Mouse (Mus musculus) forebrain, embryonic 13.5 days (tissue): ENCODE measurements at regions not wholly inside any gene's neighbourhood (a gene's known extent, or its start where the extent isn't known, plus 50 kb on each side); places are given as distances from the start of the nearest gene placed in this dataset.

Experiments used
- ATAC-seq: fragments of 200-750 bp; cut with Nextera tagmentation; 2 replicates; pipeline ENCODE4 v1.8.0; 2017
- H3K27ac ChIP-seq: fragments of 300-500 bp; sonication (generic); 2 replicates; pipeline ENCODE4 v1.5.1; 2015; ENCODE audit warnings: inconsistent platforms, mild to moderate bottlenecking, moderate library complexity
- H3K27me3 ChIP-seq: fragments of 300-500 bp; sonication (generic); 2 replicates; pipeline ENCODE4 v1.6.1; 2015; ENCODE audit warnings: mild to moderate bottlenecking, inconsistent platforms
- H3K36me3 ChIP-seq: fragments of 300-500 bp; sonication (generic); 2 replicates; pipeline ENCODE4 v1.6.1; 2015; ENCODE audit warnings: mild to moderate bottlenecking, inconsistent platforms; ENCODE audit not compliant: poor library complexity, severe bottlenecking
- H3K4me1 ChIP-seq: fragments of 300-500 bp; sonication (generic); 2 replicates; pipeline ENCODE4 v1.6.1; 2015; ENCODE audit warnings: inconsistent platforms
- H3K4me2 ChIP-seq: fragments of 300-500 bp; sonication (generic); 2 replicates; pipeline ENCODE4 v1.6.1; 2015; ENCODE audit warnings: inconsistent platforms, mild to moderate bottlenecking, moderate library complexity
- H3K4me3 ChIP-seq: fragments of 300-500 bp; sonication (generic); 2 replicates; pipeline ENCODE4 v1.5.1; 2015; ENCODE audit warnings: mild to moderate bottlenecking, inconsistent platforms
- H3K9ac ChIP-seq: fragments of 300-500 bp; sonication (generic); 2 replicates; pipeline ENCODE4 v1.6.1; 2015; ENCODE audit warnings: mild to moderate bottlenecking, inconsistent platforms
- H3K9me3 ChIP-seq: fragments of 300-500 bp; sonication (generic); replicated peaks from 2 replicates; pipeline ENCODE4 v1.6.1; 2016; ENCODE audit warnings: inconsistent platforms
- WGBS: fragments of 180-500 bp; shearing (Covaris S2); methylation state at CpG from one replicate; pipeline ENCODE4 v1.1.7; 2015; 5-methylcytosine and 5-hydroxymethylcytosine counted together

GRCm38 (mm10) chr7:68829861-68830260, 80.8 kb upstream of the Arrdc4 start:
- 17% methylated on average over 8 of the region's 8 CpGs for WGBS
- Histone ChIP-seq H3K27ac (no peak overlapping the region), H3K4me1 (0 out of 2 replicates have a peak, but pooled peaks cover 3% of the 10 kb centered on the region), H3K9ac (no peak overlapping the region), H3K4me3 (no peak overlapping the region), H3K27me3 (no peaks in the 10 kb centered on the region), H3K4me2 (no peak overlapping the region), H3K36me3 (no peaks in the 10 kb centered on the region), H3K9me3 (no peaks in the 10 kb centered on the region)
- ATAC-seq = peak; percentile 86

GRCm38 (mm10) chr7:68824399-68824798, 75.4 kb upstream of the Arrdc4 start:
- 75% methylated on average over 2 of the region's 2 CpGs for WGBS
- no peak overlapping the region for H3K4me3 ChIP-seq

GRCm38 (mm10) chr7:68823646-68824045, 74.6 kb upstream of the Arrdc4 start:
- H3K9ac ChIP-seq = no peak overlapping the region
- WGBS = 66% methylated on average over 2 of the region's 2 CpGs
- H3K4me1 ChIP-seq = no peaks in the 10 kb centered on the region
- no peak overlapping the region for H3K27ac ChIP-seq
- H3K9me3 ChIP-seq = no peaks in the 10 kb centered on the region
- H3K36me3 ChIP-seq = no peaks in the 10 kb centered on the region
- H3K4me2 ChIP-seq = no peak overlapping the region
- no peak overlapping the region for H3K4me3 ChIP-seq
- peak; percentile 61 for ATAC-seq
- no peaks in the 10 kb centered on the region for H3K27me3 ChIP-seq

More at GRCm38 (mm10) chr7:68824399-68824798, 75.4 kb upstream of the Arrdc4 start:
- no peak for ATAC-seq
- H3K27me3 ChIP-seq = no peaks in the 10 kb centered on the region
- H3K9ac ChIP-seq = no peak overlapping the region
- H3K36me3 ChIP-seq = no peaks in the 10 kb centered on the region
- no peaks in the 10 kb centered on the region for H3K9me3 ChIP-seq
- H3K4me1 ChIP-seq = no peaks in the 10 kb centered on the region
- no peak overlapping the region for H3K27ac ChIP-seq
- H3K4me2 ChIP-seq = no peak overlapping the region

DNA sequence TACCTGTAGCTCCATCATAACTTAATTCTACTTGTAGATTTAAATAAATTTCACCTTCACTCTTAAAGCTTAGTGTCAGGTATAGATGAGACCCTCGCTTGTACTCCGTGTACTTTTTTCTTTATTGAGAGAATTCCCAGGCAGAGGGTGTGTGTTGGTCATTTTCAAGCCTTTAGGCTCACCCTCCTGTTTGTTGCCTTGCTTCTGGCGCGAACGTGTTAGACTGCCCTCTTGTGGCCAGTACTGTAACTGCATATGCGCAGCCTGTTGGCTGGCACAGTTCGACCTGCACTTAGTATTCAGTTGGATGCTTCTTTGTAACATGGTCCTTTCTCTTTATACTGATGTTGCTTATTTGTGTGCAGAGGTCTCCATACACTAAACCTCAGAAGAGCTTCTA, 74.1 kb upstream of the Arrdc4 start:
- Histone ChIP-seq H3K4me2 (no peak overlapping the region), H3K4me3 (no peak overlapping the region), H3K27ac (no peak overlapping the region), H3K36me3 (no peaks in the 10 kb centered on the region), H3K27me3 (no peaks in the 10 kb centered on the region), H3K9me3 (no peaks in the 10 kb centered on the region), H3K9ac (no peak overlapping the region), H3K4me1 (no peaks in the 10 kb centered on the region)
- 2% methylated on average over 7 of the region's 7 CpGs for WGBS
- ATAC-seq = peak; percentile 72

DNA sequence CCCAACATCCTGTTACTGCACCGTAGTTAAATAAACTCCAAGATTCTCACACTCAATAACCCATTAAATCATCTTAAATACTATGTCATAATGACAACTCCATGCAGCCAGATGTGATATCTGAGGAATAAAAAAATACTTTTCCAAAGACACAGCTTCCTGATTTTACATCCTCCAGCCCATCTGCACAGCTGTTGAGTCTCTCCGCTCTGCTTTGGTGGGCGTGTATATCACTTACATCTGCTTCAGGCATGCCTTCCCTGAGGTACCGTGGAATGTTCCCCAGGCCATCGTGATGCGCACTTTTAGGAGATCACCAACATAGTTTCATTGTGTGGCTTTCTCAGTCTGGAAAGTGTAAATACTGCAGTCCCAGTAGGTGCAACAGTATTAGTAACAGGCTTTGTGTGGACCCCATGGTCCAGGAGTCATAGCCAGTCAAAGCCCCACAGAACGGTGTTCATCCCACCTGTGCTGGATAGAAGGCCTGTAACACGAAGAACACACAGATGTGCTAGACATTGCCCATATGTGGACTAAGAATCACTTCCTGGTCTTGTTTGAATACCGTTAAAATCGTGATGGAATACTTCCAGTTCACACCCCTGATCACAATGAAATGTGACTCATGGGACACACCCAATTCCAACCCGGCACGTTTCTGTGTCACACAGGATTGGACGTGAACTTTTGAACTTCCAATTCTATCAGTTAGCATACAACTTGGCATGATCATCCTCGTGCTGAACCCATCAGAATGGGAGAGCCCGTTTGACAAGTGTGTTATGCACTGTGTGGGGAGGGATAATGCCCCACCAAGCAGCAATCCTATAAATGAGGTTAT, 66.0 kb upstream of the Arrdc4 start:
- H3K4me2 ChIP-seq = no peak overlapping the region
- H3K4me3 ChIP-seq = no peak overlapping the region
- H3K9me3 ChIP-seq = no peaks in the 10 kb centered on the region
- no peaks in the 10 kb centered on the region for H3K36me3 ChIP-seq
- H3K9ac ChIP-seq = no peak overlapping the region
- ATAC-seq = no peak
- no peaks in the 10 kb centered on the region for H3K27me3 ChIP-seq
- WGBS = 91% methylated on average over 15 of the region's 15 CpGs
- no peak overlapping the region for H3K27ac ChIP-seq
- no peaks in the 10 kb centered on the region for H3K4me1 ChIP-seq

DNA sequence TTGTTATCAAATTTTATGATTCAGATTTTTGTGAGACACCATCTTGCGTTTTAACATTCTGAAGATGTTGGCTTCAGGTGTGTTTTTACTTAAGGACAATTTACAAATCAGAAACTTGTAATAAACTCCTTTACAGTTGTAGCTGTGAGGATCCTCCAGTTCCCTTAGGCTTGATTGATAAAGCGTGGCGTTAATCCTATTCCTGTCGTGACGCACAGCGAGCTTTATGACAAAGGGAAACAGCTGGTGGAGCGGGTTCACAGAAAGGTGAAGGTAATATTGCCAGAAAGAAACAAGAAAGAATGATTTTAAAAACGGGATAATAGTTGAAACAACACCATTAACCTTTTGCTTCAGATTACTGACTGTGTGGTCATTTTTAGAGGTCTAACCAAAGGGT, 60.7 kb upstream of the Arrdc4 start:
- no peak overlapping the region for H3K4me3 ChIP-seq
- H3K4me2 ChIP-seq = no peak overlapping the region
- no peaks in the 10 kb centered on the region for H3K27me3 ChIP-seq
- H3K9me3 ChIP-seq = no peaks in the 10 kb centered on the region
- ATAC-seq = no peak
- H3K27ac ChIP-seq = no peak overlapping the region
- no peaks in the 10 kb centered on the region for H3K36me3 ChIP-seq
- 61% methylated on average over 8 of the region's 8 CpGs for WGBS
- no peak overlapping the region for H3K9ac ChIP-seq
- no peaks in the 10 kb centered on the region for H3K4me1 ChIP-seq
